Mouse (Mus musculus) left cerebral cortex, adult 18-20 months (tissue): ENCODE results near the gene Nthl1. TPM values are rescaled to one million over a fixed set of nuclear protein-coding genes. Genes with fewer than 3 reads are reported as not detected.

ENCODE experiments used
- microRNA-seq, 2 experiments: library from miRNA; unstranded; fragments of <30 nt; microRNA quantifications; one replicate each; pipeline ENCODE4 v1.2.0; 2021
- total RNA-seq, 2 experiments: library from RNA; stranded (reverse); gene quantifications; 2 replicates each; pipeline ENCODE4 v1.2.3; 2021

The Nthl1 gene
- total RNA-seq, 2 experiments from 2014 or later: 4.1 to 7.4 TPM

Small RNAs within 50 kb of the gene (microRNA-seq; reads per million reads assigned to microRNA genes)
- 8.9 to 12.5 reads per million in 2 experiments for gene Gm24589

Other genes starting within 250 kb of the Nthl1 start
- 100 to 1,000 TPM; 129 to 133 TPM for gene Rnps1, start 218.1 kb upstream of the Nthl1 start, total RNA-seq
- 10 to 100 TPM; 28.0 to 28.7 TPM for gene Eci1, start 206.0 kb upstream of the Nthl1 start, total RNA-seq
- gene Dnase1l2, start 189.6 kb upstream of the Nthl1 start, total RNA-seq: 10 to 100 TPM; 10.0 to 10.1 TPM
- gene E4f1, start 162.4 kb upstream of the Nthl1 start, total RNA-seq: 10 to 100 TPM; 32.5 to 34.3 TPM
- gene Pgp, start 162.3 kb upstream of the Nthl1 start, total RNA-seq: 10 to 100 TPM; 69.6 to 70.1 TPM
- gene Bricd5, start 158.8 kb upstream of the Nthl1 start, total RNA-seq: 1 to 10 TPM; 2.0 to 2.1 TPM
- 10 to 100 TPM; 34.9 to 35.3 TPM for gene Mlst8, start 153.6 kb upstream of the Nthl1 start, total RNA-seq
- 100 to 1,000 TPM; 123 to 129 TPM for gene Caskin1, start 144.1 kb upstream of the Nthl1 start, total RNA-seq
- gene Traf7, start 104.7 kb upstream of the Nthl1 start, total RNA-seq: 10 to 100 TPM; 64.2 to 83.9 TPM
- 10 to 100 TPM; 45.8 to 50.0 TPM for gene Rab26, start 98.5 kb upstream of the Nthl1 start, total RNA-seq
- gene Pkd1, start 82.8 kb upstream of the Nthl1 start, total RNA-seq: 10 to 100 TPM; 67.5 to 71.2 TPM
- 100 to 1,000 TPM; 136 to 153 TPM for gene Tsc2, start 50 bp upstream of the Nthl1 start, total RNA-seq
- gene Slc9a3r2, start 17.6 kb downstream of the Nthl1 start, total RNA-seq: 10 to 100 TPM; 47.3 to 52.7 TPM
- gene Npw, start 25.8 kb downstream of the Nthl1 start, total RNA-seq: 1 to 10 TPM; 2.1 TPM
- 10 to 100 TPM; 41.4 to 45.5 TPM for gene Zfp598, start 37.0 kb downstream of the Nthl1 start, total RNA-seq
- gene Syngr3, start 57.3 kb downstream of the Nthl1 start, total RNA-seq: 100 to 1,000 TPM; 191 to 195 TPM
- 10 to 100 TPM; 20.6 to 23.9 TPM for gene Gfer, start 63.5 kb downstream of the Nthl1 start, total RNA-seq
- gene Noxo1, start 63.6 kb downstream of the Nthl1 start, total RNA-seq: 1 to 10 TPM; 1.9 to 2.1 TPM
- gene Tbl3, start 75.0 kb downstream of the Nthl1 start, total RNA-seq: 10 to 100 TPM; 28.5 to 30.5 TPM
- under 1 TPM in 1 of 2 experiments, not detected in 1; 0.56 TPM for gene Rnf151, start 85.4 kb downstream of the Nthl1 start, total RNA-seq
- 100 to 1,000 TPM; 268 to 301 TPM for gene Rps2, start 85.4 kb downstream of the Nthl1 start, total RNA-seq
- 100 to 1,000 TPM; 220 to 246 TPM for gene Ndufb10, start 91.8 kb downstream of the Nthl1 start, total RNA-seq
- under 1 TPM; 0.40 to 0.65 TPM for gene Rpl3l, start 95.1 kb downstream of the Nthl1 start, total RNA-seq
- gene Msrb1, start 104.0 kb downstream of the Nthl1 start, total RNA-seq: 10 to 100 TPM; 34.9 to 37.2 TPM
- 1 to 10 TPM in 1 of 2 experiments, under 1 TPM in 1; 0.30 to 1.0 TPM for gene Hs3st6, start 120.3 kb downstream of the Nthl1 start, total RNA-seq
- not detected for gene Meiob, start 171.6 kb downstream of the Nthl1 start, total RNA-seq
- gene Hagh, start 207.5 kb downstream of the Nthl1 start, total RNA-seq: 100 to 1,000 TPM; 136 to 146 TPM
- gene Fahd1, start 217.7 kb downstream of the Nthl1 start, total RNA-seq: 10 to 100 TPM; 17.6 to 21.5 TPM
- not detected for gene Igfals, start 233.3 kb downstream of the Nthl1 start, total RNA-seq